Mouse (Mus musculus) heart, postnatal 0 days (tissue): ENCODE results near the gene Slc29a3. TPM values are rescaled to one million over a fixed set of nuclear protein-coding genes. Genes with fewer than 3 reads are reported as not detected.
"Not testable (repeated sequence)": the region's sequence is repeated elsewhere in the genome, so short reads cannot be mapped to it uniquely, and the experiment has no call there.

Experiments
- ATAC-seq: fragments of 200-750 bp; cut with Nextera tagmentation; 2 replicates; pipeline ENCODE4 v1.8.0; 2017; ENCODE audit warnings: low read depth, moderate number of reproducible peaks, moderate library complexity; ENCODE audit not compliant: insufficient read depth
- DNase-seq: peaks from one replicate; pipeline ENCODE4 v3.0.0-alpha.2; 2016; ENCODE audit warnings: low spot score
- H3K27ac ChIP-seq: fragments of 300-500 bp; sonication (generic); 2 replicates; pipeline ENCODE4 v1.5.1; 2014; ENCODE audit warnings: low read depth, mild to moderate bottlenecking
- H3K27me3 ChIP-seq: fragments of 300-500 bp; sonication (generic); 2 replicates; pipeline ENCODE4 v1.6.1; 2014; ENCODE audit warnings: low read length, mixed read lengths; ENCODE audit not compliant: control insufficient read depth, insufficient read depth
- H3K36me3 ChIP-seq: fragments of 300-500 bp; sonication (generic); replicated peaks from 2 replicates; pipeline ENCODE4 v1.6.1; 2014; ENCODE audit warnings: low read length, mixed read lengths; ENCODE audit not compliant: control insufficient read depth, insufficient read depth
- H3K4me1 ChIP-seq: fragments of 300-500 bp; sonication (generic); 2 replicates; pipeline ENCODE4 v1.6.1; 2014; ENCODE audit warnings: antibody characterized with exemption; ENCODE audit not compliant: control insufficient read depth, insufficient read depth
- H3K4me2 ChIP-seq: fragments of 300-500 bp; sonication (generic); 2 replicates; pipeline ENCODE4 v1.6.1; 2014; ENCODE audit warnings: low read depth, mild to moderate bottlenecking, low read length, moderate library complexity
- H3K4me3 ChIP-seq: fragments of 300-500 bp; sonication (generic); 2 replicates; pipeline ENCODE4 v1.5.1; 2014; ENCODE audit warnings: low read depth, low read length
- H3K9ac ChIP-seq: fragments of 300-500 bp; sonication (generic); replicated peaks from 2 replicates; pipeline ENCODE4 v1.6.1; 2014; ENCODE audit warnings: low read depth, low read length, mixed read lengths
- H3K9me3 ChIP-seq: fragments of 300-500 bp; sonication (generic); replicated peaks from 2 replicates; pipeline ENCODE4 v1.6.1; 2016; ENCODE audit warnings: low read length; ENCODE audit not compliant: control insufficient read depth
- CTCF ChIP-seq: IDR thresholded peaks from 2 replicates; pipeline ENCODE4 v1.5.1; 2016; ENCODE audit warnings: antibody characterized with exemption, control low read depth, low read depth
- EP300 ChIP-seq: IDR thresholded peaks from 2 replicates; pipeline ENCODE4 v1.6.1; 2016; ENCODE audit warnings: antibody characterized with exemption, low read depth
- WGBS: fragments of 180-500 bp; shearing (Covaris S2); extraction: QIAGEN DNeasy Blood & Tissue Kit; methylation state at CpG from one replicate; pipeline ENCODE4 v1.1.7; 2014; 5-methylcytosine and 5-hydroxymethylcytosine counted together
- polyA plus RNA-seq: library from polyadenylated mRNA; unstranded; fragments of >200 nt; fragmentation: Nextera tagmentation; extraction: Ambion mirVana; gene quantifications from 2 replicates; pipeline ENCODE4 v1.2.1, GENCODE M21; 2015
- total RNA-seq: library from RNA; depleted of rRNA; stranded (reverse); fragments of >200 nt; gene quantifications from 2 replicates; pipeline ENCODE4 v1.2.3, GENCODE M21; 2014; ENCODE audit warnings: low replicate concordance

Slc29a3 gene
- total and polyA plus RNA-seq, 2 experiments from 2014 or later, result 1.6 to 4.4 TPM

DNA sequence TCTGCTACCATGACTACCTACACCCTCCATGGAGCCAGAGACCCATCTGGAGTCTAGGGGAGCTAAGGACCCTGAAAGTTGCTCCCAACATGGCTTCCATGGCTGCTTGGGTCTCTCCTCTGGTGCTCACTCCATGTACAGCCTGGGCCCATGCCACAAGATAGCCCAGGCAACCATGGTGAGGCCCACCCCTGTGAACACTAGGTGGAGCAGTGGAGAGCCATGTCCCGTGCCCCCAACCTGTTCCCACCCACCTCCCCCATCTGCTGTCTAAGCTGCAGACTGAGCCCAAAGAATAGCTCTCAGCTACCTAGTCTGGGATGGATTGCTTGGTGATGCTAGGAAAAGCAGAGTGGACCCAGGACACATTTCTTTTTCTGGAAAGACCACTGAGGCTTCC is 29.2 kb downstream of the Slc29a3 start:
- Histone ChIP-seq H3K9me3 (no peaks in the 10 kb centered on the region), H3K4me3 (no peak overlapping the region), H3K4me1 (no peaks in the 10 kb centered on the region), H3K27me3 (no peaks in the 10 kb centered on the region), H3K9ac (no peak overlapping the region), H3K36me3 (peaks cover 5% of the 10 kb centered on the region; the same call in 1 of the 2 replicates), H3K4me2 (no peak overlapping the region), H3K27ac (no peak overlapping the region)
- no peak for ATAC-seq
- TF ChIP-seq CTCF (no peak; the same call in 1 of the 2 replicates), EP300 (no peak)
- WGBS, result 42% methylated on average over 1 of the region's 1 CpGs
- no peak for DNase-seq

GRCm38 (mm10) chr10:60721640-60722039 is 31.0 kb downstream of the Slc29a3 start:
- Histone ChIP-seq H3K27me3 (no peaks in the 10 kb centered on the region), H3K4me2 (no peak overlapping the region), H3K27ac (no peak overlapping the region), H3K4me1 (no peaks in the 10 kb centered on the region), H3K9me3 (no peaks in the 10 kb centered on the region), H3K36me3 (peaks cover 5% of the 10 kb centered on the region; the same call in 1 of the 2 replicates), H3K9ac (no peak overlapping the region), H3K4me3 (no peak overlapping the region)
- 52% methylated on average over 12 of the region's 12 CpGs for WGBS
- no peak for DNase-seq
- ATAC-seq, result no peak
- no peak for TF ChIP-seq EP300
- TF ChIP-seq CTCF, result no peak

DNA sequence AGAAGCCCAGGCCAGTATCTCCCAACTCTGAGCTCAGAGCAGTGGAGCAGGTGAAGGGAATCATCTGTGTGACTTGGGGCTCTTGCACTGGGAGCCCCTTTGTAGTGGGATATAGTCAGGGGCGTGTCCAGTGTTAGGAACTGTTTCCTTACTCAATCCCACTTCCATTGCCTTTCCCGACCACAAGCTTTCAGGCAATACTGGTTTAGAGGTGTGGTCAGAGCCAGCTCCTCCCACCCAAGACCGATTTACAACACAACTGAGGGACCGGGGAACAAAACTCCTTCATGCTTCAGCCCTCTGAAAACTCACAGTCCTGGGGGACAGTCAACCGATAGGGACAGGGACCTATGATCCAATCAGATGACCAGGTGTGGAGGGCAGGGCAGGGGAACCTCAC is 32.1 kb downstream of the Slc29a3 start:
- Histone ChIP-seq H3K27ac (no peak overlapping the region), H3K9me3 (no peaks in the 10 kb centered on the region), H3K36me3 (peaks cover 12% of the 10 kb centered on the region), H3K9ac (no peak overlapping the region), H3K4me2 (no peak overlapping the region), H3K4me3 (no peak overlapping the region), H3K4me1 (no peaks in the 10 kb centered on the region), H3K27me3 (no peaks in the 10 kb centered on the region)
- ATAC-seq (no peak), DNase-seq (no peak)
- no peak for TF ChIP-seq CTCF
- TF ChIP-seq EP300, result no peak
- 83% methylated on average over 5 of the region's 5 CpGs for WGBS

DNA sequence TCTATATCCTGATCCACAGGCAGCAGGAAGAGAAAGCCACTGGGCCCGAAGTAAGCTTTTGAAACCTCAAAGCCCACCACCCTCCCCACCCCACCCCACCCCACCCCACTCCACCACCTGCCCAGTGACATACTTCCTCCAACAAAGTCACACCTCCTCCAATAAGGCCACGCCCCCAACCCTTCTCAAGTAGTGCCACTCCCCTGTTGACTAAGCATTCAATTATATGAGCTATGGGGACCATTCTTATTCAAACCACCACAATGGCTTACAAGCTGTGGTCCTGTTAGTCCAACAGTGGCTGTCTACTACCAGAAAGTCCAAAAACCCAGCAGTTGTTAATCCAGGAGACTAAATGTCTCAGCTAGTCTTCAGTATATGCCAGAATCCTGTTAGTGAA is 34.1 kb downstream of the Slc29a3 start:
- no peak overlapping the region for H3K4me3 ChIP-seq
- 0 out of 2 replicates have a peak, but pooled peaks cover 5% of the 10 kb centered on the region for H3K9me3 ChIP-seq
- no peak for DNase-seq
- H3K4me2 ChIP-seq, result no peak overlapping the region
- H3K4me1 ChIP-seq, result no peaks in the 10 kb centered on the region
- no peak overlapping the region for H3K27ac ChIP-seq
- no peaks in the 10 kb centered on the region for H3K27me3 ChIP-seq
- 73% methylated on average over 2 of the region's 2 CpGs for WGBS
- no peak overlapping the region for H3K9ac ChIP-seq
- ATAC-seq, result no peak
- H3K36me3 ChIP-seq, result peaks cover 19% of the 10 kb centered on the region
- no peak for TF ChIP-seq EP300
- TF ChIP-seq CTCF, result no peak

DNA sequence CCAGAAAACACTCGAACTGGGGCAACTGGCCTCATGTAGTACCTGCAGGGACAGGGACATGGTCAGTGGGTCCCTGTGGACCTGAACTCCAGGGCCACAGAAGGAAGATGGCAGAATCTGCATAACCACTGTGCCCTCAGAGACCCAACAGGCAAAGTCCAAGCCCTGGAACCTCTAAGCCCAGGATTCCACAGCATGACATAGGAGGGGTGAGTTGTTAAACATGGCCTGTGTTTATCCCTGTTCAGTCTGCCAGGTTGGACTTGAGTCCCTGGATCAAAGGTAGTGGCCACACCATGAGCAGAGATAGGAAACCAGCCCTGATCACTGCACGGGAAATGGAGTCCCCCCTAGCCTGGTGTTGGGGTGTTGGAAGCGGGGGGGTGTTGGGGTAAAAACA is 36.1 kb downstream of the Slc29a3 start:
- no peak for TF ChIP-seq EP300
- TF ChIP-seq CTCF, result no peak
- ATAC-seq, result no peak
- WGBS, result 88% methylated on average over 3 of the region's 3 CpGs

DNA sequence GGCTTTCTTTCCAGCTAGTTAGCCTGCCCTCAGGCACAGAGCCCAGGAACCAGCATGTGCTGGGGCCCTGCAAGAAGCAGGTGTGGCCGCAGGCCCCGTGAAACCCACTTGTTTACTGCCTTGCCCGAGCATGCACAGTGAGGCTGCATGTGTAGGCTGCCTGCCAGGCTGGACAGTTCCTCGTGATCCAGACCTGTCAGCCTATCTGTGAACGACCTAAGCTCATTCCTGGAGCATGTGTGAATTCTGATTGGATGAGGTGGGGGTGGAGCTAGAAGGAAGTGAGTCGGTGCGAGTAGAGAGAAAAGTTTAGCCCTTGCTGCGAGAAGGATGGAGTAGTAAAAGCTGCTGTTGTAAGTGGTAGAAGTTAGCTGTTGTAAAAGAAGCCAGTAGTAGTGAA is 40.3 kb downstream of the Slc29a3 start:
- H3K9ac ChIP-seq, H3K4me3 ChIP-seq, H3K27me3 ChIP-seq, DNase-seq, H3K27ac ChIP-seq, H3K4me1 ChIP-seq, H3K4me2 ChIP-seq, H3K9me3 ChIP-seq: not testable (repeated sequence)
- ATAC-seq, result peak; percentile 20; the same call in 1 of the 2 replicates
- H3K36me3 ChIP-seq, result peaks cover 14% of the 10 kb centered on the region
- WGBS, result 37% methylated on average over 7 of the region's 8 CpGs

More for the DNA sequence above, 36.1 kb downstream of the Slc29a3 start:
- Histone ChIP-seq H3K9me3 (0 out of 2 replicates have a peak, but pooled peaks cover 5% of the 10 kb centered on the region), H3K9ac (no peak overlapping the region), H3K36me3 (peaks cover 19% of the 10 kb centered on the region), H3K4me3 (no peak overlapping the region), H3K27ac (no peak overlapping the region), H3K4me2 (no peak overlapping the region), H3K4me1 (no peaks in the 10 kb centered on the region), H3K27me3 (no peaks in the 10 kb centered on the region)
- no peak for DNase-seq
